Mouse (Mus musculus) heart, postnatal 14 days (tissue): ENCODE results near the gene Zfp119b. TPM values are rescaled to one million over a fixed set of nuclear protein-coding genes. Genes with fewer than 3 reads are reported as not detected.

Source experiments
- DNase-seq, 2 experiments: peaks; one replicate each; pipeline ENCODE4 v3.0.0; 2021 to 2022
- intact Hi-C: fragments of 180-260 bp; cut with DNase I; formaldehyde crosslinking; loops from one replicate; pipeline ENCODE4 v1.15.1; 2025
- total RNA-seq, 2 experiments: library from RNA; stranded (reverse); gene quantifications; 2 replicates each; pipeline ENCODE4 v1.2.3; 2021

Zfp119b gene
- total RNA-seq, 2 experiments from 2014 or later, result 3.3 to 4.1 TPM

GRCm38 (mm10) chr17:55906669-55907068 is 42.6 kb downstream of the Zfp119b start:
- DNase-seq, result no peak
- intact Hi-C loops, result no loop called here

- intact Hi-C loops, result no loop called here
- DNase-seq, result no peak
These were observed 45.2 kb downstream of the Zfp119b start for GRCm38 (mm10) chr17:55904131-55904530.

- no peak for DNase-seq
- intact Hi-C loops, result no loop called here
These were observed 45.6 kb downstream of the Zfp119b start for GRCm38 (mm10) chr17:55903687-55904086.

GRCm38 (mm10) chr17:55903087-55903486 is 46.2 kb downstream of the Zfp119b start:
- intact Hi-C loops, result no loop called here
- no peak for DNase-seq

- intact Hi-C loops, result loop anchor here (5.0 kb wide), 1 partner anchor 50 kb away; no protein-coding TSS in a partner anchor
- DNase-seq, result peak; percentile 13 to 16
These were observed 56.8 kb downstream of the Zfp119b start for GRCm38 (mm10) chr17:55892406-55892955.

Other genes starting within 250 kb of the Zfp119b start
- gene Pot1b, start 236.9 kb downstream of the Zfp119b start, total RNA-seq, result 1 to 10 TPM; 3.3 to 3.8 TPM
- gene Adgre4, start 199.5 kb downstream of the Zfp119b start, total RNA-seq, result under 1 TPM; 0.41 to 0.55 TPM
- 1 to 10 TPM; 3.4 to 4.3 TPM for gene Zfp119a, start 70.6 kb downstream of the Zfp119b start, total RNA-seq
- 1 to 10 TPM; 4.6 to 5.3 TPM for gene Zfp959, start 57.4 kb downstream of the Zfp119b start, total RNA-seq
- gene Ebi3, start 3.1 kb upstream of the Zfp119b start, total RNA-seq, result under 1 TPM; 0.63 to 0.81 TPM
- 10 to 100 TPM; 10.8 to 12.6 TPM for gene Yju2, start 9.6 kb upstream of the Zfp119b start, total RNA-seq
- 1 to 10 TPM; 1.3 to 3.1 TPM for gene Shd, start 21.0 kb upstream of the Zfp119b start, total RNA-seq
- gene Fsd1, start 37.0 kb upstream of the Zfp119b start, total RNA-seq, result under 1 TPM in 1 of 2 experiments, not detected in 1; 0.74 TPM
- gene Stap2, start 56.1 kb upstream of the Zfp119b start, total RNA-seq, result 10 to 100 TPM; 15.9 to 17.9 TPM
- gene Mpnd, start 56.2 kb upstream of the Zfp119b start, total RNA-seq, result 10 to 100 TPM; 44.1 to 49.9 TPM
- 10 to 100 TPM; 23.0 to 24.1 TPM for gene Sh3gl1, start 87.1 kb upstream of the Zfp119b start, total RNA-seq
- 1 to 10 TPM; 2.6 to 3.4 TPM for gene Chaf1a, start 90.9 kb upstream of the Zfp119b start, total RNA-seq
- gene Ubxn6, start 125.5 kb upstream of the Zfp119b start, total RNA-seq, result 10 to 100 TPM; 46.9 to 50.5 TPM
- gene Hdgfl2, start 130.1 kb upstream of the Zfp119b start, total RNA-seq, result 10 to 100 TPM; 37.3 to 39.8 TPM
- gene Plin4, start 160.3 kb upstream of the Zfp119b start, total RNA-seq, result 100 to 1,000 TPM; 125 to 147 TPM
- 100 to 1,000 TPM; 154 to 166 TPM for gene Plin5, start 168.1 kb upstream of the Zfp119b start, total RNA-seq
- 10 to 100 TPM; 36.7 to 45.8 TPM for gene Lrg1, start 172.5 kb upstream of the Zfp119b start, total RNA-seq
- 10 to 100 TPM; 14.5 to 14.7 TPM for gene Sema6b, start 190.8 kb upstream of the Zfp119b start, total RNA-seq
- gene Tnfaip8l1, start 213.0 kb upstream of the Zfp119b start, total RNA-seq, result 1 to 10 TPM; 3.5 to 5.1 TPM
- 10 to 100 TPM; 33.2 to 34.6 TPM for gene Mydgf, start 234.4 kb upstream of the Zfp119b start, total RNA-seq